Mouse (Mus musculus) subcutaneous adipose tissue, adult 2 months (tissue): ENCODE measurements around the gene Defa36. TPM values are rescaled to one million over a fixed set of nuclear protein-coding genes. Genes with fewer than 3 reads are reported as not detected.

ENCODE experiments used
- polyA plus RNA-seq: library from polyadenylated mRNA; depleted of rRNA; stranded (reverse); fragments of >200 nt; gene quantifications from 2 replicates; pipeline ENCODE4 v1.2.3, GENCODE M21; 2012; ENCODE audit warnings: low replicate concordance; rRNA removed

The Defa36 gene
- polyA plus RNA-seq, result not detected in 2 replicates

DNA sequence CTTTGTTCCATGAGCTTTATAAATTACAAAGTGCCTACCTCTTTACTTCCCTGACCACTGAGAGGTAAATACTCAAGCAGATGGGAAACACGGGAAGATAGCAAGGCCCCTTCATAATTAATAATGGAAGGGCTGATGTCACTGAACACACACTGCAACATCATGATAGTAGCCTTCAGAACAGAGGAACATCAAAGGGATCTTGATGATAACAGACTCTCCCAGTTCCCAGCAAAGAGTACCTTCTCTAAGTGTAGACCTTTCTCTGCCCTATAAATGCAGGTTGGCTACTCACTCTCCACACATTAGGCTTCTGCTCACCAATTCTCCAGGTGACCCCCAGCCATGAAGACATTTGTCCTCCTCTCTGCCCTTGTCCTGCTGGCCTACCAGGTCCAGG, at the start of gene Defa36:
Gene Defa36, plus strand, starts transcription at position 301 of the 400 bp plus-strand sequence.

DNA sequence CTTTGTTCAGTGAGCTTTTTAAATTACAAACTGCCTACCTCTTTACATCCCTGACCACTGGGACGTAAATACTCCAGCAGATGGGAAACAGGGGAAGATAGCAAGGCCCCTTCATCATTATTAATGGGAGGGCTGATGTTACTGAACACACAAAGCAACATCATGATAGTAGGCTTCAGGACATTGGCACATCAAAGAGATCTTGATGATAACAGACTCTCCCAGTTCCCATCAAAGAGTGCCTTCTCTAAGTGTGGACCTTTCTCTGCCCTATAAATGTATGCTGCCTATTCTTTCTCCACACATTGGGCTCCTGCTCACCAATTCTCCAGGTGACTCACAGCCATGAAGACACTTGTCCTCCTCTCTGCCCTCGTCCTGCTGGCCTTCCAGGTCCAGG, 49.0 kb upstream of the Defa36 start, which contains the start of gene Defa2:
Gene Defa2, plus strand, starts transcription at position 301 of the 400 bp plus-strand sequence.

DNA sequence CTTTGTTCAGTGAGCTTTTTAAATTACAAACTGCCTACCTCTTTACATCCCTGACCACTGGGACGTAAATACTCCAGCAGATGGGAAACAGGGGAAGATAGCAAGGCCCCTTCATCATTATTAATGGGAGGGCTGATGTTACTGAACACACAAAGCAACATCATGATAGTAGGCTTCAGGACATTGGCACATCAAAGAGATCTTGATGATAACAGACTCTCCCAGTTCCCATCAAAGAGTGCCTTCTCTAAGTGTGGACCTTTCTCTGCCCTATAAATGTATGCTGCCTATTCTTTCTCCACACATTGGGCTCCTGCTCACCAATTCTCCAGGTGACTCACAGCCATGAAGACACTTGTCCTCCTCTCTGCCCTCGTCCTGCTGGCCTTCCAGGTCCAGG, 35.7 kb upstream of the Defa36 start, which contains the start of gene Defa33:
Gene Defa33, plus strand, starts transcription at position 301 of the 400 bp plus-strand sequence.

DNA sequence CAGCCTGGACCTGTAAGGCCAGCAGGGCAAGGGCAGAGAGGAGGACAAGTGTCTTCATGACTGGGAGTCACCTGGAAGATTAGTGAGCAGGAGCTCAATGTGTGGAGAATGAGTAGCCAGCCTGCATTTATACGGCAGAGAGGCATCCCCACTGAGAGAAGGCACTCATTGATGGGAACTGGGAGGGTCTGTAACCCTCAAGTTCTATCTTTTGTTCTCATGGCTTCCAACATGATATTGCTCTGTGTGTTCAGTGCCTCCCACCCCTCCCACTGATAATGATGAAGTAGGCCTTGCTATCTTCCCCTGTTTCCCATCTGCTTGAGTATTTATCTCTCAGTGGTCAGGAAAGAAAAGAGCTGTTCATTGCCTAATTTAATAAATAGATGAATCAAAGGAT, 29.2 kb downstream of the Defa36 start, which contains the start of gene Gm7849:
Gene Gm7849, minus strand, starts transcription at position 101 of the 400 bp plus-strand sequence.

Other genes starting within 250 kb of the Defa36 start
- gene Defa31, start 235.8 kb upstream of the Defa36 start, polyA plus RNA-seq, result not detected in 2 replicates
- gene Gm15293, start 225.8 kb upstream of the Defa36 start, polyA plus RNA-seq, result not detected in 2 replicates
- not detected in 2 replicates for gene Gm15292, start 177.7 kb upstream of the Defa36 start, polyA plus RNA-seq
- gene Defa27, start 111.9 kb upstream of the Defa36 start, polyA plus RNA-seq, result not detected in 2 replicates
- not detected in 2 replicates for gene Defa29, start 100.4 kb upstream of the Defa36 start, polyA plus RNA-seq
- gene Defa2, start 48.9 kb upstream of the Defa36 start, polyA plus RNA-seq, result not detected in 2 replicates
- not detected in 2 replicates for gene Defa33, start 35.6 kb upstream of the Defa36 start, polyA plus RNA-seq
- gene Gm7849, start 29.1 kb downstream of the Defa36 start, polyA plus RNA-seq, result not detected in 2 replicates
- not detected in 2 replicates for gene Defa20, start 81.8 kb downstream of the Defa36 start, polyA plus RNA-seq
- not detected in 2 replicates for gene Defa32, start 101.6 kb downstream of the Defa36 start, polyA plus RNA-seq
- gene Defa37, start 138.0 kb downstream of the Defa36 start, polyA plus RNA-seq, result not detected in 2 replicates
- gene Defa28, start 155.6 kb downstream of the Defa36 start, polyA plus RNA-seq, result not detected in 2 replicates
- not detected in 2 replicates for gene Gm7861, start 167.1 kb downstream of the Defa36 start, polyA plus RNA-seq
- gene Defa26, start 190.8 kb downstream of the Defa36 start, polyA plus RNA-seq, result not detected in 2 replicates
- gene Defa17, start 228.4 kb downstream of the Defa36 start, polyA plus RNA-seq, result not detected in 2 replicates
- not detected in 2 replicates for gene Defa34, start 238.4 kb downstream of the Defa36 start, polyA plus RNA-seq